Mouse (Mus musculus) adrenal gland, postnatal 14 days (tissue): ENCODE measurements at regions not wholly inside any gene's neighbourhood (a gene's known extent, or its start where the extent isn't known, plus 50 kb on each side); places are given as distances from the start of the nearest gene placed in this dataset.

Experiments
- DNase-seq: peaks from one replicate; pipeline ENCODE4 v3.0.0; 2021; ENCODE audit warnings: mixed read lengths

GRCm38 (mm10) chr6:6657928-6658500 lies 79.6 kb upstream of the Sem1 start:
- no peak for DNase-seq

DNA sequence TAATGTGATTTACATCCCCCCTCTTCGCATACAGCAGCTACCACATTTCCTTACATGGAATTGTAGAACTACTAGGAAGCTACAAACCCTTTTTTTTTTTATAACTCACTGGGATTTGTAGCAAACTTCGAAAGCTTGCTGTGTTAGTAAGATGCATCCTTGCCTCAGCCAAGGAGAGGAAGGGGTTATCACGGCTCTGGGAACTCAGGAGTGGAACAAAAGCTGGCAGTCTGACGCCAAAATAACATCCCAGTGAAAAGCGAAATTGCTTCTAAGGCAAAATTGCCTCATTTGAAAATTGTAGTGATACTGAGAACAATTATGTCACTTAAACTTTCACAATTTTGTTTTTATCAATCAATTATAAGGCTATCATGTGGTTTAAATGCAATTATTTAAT lies 81.6 kb upstream of the Sem1 start:
- DNase-seq = no peak

GRCm38 (mm10) chr6:6666762-6667161 lies 88.3 kb upstream of the Sem1 start:
- no peak for DNase-seq

GRCm38 (mm10) chr6:6689241-6689640 lies 110.8 kb upstream of the Sem1 start:
- DNase-seq = no peak

GRCm38 (mm10) chr6:6690188-6690587 lies 111.7 kb upstream of the Sem1 start:
- DNase-seq = no peak

DNA sequence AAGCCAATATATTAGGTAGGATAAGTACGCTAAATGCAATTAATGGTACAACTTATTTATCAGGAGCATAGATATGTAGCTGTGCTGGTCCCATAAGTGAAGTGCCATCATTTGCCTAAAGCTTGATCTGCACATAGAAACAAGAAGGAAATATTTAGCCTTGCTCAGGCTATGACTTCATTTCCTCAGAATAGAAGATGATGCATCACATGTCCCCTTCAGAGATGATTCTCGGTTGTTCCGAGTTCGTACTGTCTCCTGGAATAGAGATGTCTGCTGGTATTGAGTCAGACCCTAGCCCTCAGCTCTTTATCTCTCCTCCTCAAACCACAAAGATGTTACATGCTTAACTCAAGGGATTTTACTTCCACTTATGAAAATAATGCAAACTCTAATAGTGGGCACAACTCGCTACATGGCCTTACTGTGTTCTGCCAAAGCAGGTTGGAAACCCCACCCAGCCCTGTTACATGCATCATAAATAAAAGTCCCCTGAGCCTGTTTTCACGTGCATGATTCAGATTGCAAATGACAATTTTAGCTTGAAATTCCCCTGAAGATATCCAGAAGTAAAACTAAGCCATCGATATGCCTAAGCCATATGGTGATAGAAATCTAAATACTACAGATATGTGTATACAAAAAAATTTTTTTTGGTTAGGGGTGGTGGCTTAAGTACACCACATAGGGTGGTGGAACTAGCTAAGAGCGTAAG lies 113.8 kb upstream of the Sem1 start:
- no peak for DNase-seq

- no peak for DNase-seq
Observed at GRCm38 (mm10) chr6:6695742-6696430, 117.4 kb upstream of the Sem1 start.

DNA sequence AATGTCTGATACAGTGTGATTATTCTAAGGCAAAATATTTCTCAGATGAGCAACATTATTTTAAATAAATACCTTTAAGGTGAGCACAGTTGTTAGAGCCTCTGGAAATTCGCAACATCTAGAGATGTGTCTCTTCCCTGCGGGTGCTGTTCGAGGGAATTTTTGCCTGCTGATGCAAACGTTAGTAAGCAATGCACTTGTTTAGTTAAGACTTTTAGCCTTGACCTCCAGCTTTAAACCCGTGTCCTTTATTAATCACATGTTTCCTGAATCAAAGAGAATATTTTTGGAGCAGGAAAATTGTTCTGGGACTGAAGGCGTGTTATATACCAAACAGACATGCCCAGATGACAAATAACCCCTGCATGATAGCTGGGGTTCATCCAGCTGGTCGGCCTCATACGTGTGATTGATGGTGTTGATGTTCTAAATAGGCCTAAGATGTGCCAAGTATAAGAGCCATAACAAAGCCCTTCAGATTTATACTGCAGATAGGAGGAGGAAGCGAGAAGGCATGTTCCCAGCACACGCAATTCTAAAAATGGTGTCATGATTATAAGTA lies 119.0 kb upstream of the Sem1 start:
- DNase-seq = peak; percentile 31

DNA sequence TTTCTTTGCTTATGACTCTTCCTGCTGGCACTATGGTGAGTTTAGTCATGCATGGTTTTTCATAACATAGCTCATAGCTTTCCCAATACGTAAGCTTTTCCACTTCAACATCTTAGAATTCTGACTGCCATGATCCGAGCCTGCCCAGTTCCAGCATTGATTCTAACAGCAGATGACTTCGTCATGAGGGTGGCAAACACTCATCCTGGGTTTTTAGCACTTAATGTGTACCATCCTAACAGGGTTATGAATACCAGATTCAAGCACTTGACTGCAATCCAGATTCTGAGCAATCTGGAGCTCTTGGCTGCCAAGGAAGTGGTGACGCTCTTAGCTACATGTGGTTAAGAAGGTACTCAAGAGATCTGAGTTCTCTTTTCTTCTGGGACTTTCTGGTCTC lies 128.3 kb upstream of the Sem1 start:
- no peak for DNase-seq

DNA sequence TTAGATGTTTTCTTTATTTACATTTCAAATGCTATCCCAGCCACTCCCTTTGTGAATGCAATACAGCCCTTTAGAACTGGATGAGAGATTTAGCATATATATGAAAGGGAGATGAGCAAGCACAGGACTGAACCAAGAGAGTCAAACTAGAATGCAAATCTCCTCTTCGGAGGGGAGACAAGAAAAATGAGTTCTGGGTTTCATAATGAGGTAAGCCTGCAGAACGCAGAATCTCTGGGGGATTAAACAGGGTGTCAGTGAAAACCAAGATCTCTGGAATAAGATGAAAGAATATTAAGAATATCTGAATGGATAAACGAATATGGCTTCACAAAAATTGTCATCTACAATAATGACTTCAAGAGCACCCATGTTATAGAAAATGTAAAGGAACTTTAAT lies 130.6 kb upstream of the Sem1 start:
- DNase-seq = no peak

DNA sequence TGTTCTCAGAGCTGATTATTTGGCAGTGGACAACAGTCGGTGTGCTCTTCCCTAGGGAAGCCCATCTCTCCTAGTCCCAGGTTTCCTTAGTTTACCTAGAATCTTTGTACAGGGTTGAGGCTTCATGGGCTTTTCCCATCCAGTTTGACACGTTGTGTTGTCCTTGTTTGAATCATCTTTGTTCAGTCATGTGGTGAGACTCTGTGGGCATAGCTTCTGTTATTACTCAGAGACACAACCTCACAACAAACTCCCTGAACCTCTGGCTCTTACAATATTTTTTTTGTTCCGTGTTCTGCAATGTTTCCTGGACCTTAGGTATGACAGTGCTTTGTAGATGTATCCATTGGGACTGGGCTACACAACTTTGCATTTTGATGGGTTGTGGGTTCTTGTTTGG lies 132.9 kb upstream of the Dlx6 start:
- DNase-seq = no peak

DNA sequence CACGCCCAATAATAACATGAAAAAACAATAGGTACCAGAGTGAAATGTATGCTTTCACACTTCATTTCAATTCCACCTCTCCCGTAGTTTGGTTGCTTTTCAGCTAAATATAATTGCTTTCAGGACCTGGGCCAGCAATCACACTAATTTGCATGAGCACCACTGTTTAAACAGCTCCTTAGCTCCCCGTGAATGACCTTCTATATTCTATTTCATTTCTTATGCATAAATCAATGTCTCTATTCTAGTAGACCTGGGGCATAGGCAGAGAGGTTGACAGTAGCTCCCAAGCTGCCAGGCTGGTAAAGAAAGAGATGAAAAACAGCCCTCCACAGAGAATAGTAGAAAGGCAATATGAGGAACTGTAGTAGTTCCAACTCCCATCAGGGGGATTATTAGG lies 117.7 kb upstream of the Dlx6 start:
- DNase-seq = no peak

- no peak for DNase-seq
Observed at GRCm38 (mm10) chr6:6779157-6779556, 84.0 kb upstream of the Dlx6 start.

- no peak for DNase-seq
Observed at GRCm38 (mm10) chr6:6781556-6781955, 81.6 kb upstream of the Dlx6 start.

- no peak for DNase-seq
Observed at GRCm38 (mm10) chr6:6785939-6786490, 77.1 kb upstream of the Dlx6 start.

DNA sequence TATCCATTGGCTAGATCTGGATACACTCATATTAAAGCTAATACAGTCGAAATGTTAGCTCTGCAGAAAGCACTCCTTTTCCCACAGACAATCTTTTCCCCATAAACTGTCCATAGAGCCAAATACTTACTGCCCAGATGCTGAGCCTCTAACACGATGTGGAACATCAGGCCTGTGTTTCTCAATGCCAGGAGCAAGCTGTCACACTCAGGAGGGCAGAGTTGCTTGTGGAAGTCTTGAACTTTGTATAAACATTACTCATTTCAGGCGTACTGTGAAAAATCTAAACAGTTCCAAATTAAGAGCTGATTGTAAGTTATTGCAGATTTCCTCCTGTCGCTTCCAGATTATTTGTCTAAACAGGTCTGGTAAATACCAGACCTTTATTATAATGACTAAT lies 75.6 kb upstream of the Dlx6 start:
- no peak for DNase-seq

GRCm38 (mm10) chr6:6794320-6795018 lies 68.7 kb upstream of the Dlx6 start:
- no peak for DNase-seq

GRCm38 (mm10) chr6:6800377-6800776 lies 62.8 kb upstream of the Dlx6 start:
- no peak for DNase-seq

- no peak for DNase-seq
Observed at GRCm38 (mm10) chr6:6801563-6802259, 61.4 kb upstream of the Dlx6 start.
